Mouse (Mus musculus): ENCODE measurements around the gene Muc4. TPM values are rescaled to one million over a fixed set of nuclear protein-coding genes. Genes with fewer than 3 reads are reported as not detected.

Gene Muc4
- total and polyA plus RNA-seq, 2 experiments from 2014 or later = not detected

- Histone ChIP-seq H3K27me3 (ENCODE audit: insufficient read depth, low read length) (no peaks in the 10 kb centered on the region), H3K36me3 (ENCODE audit: insufficient read depth, low read length) (peaks cover 75% of the 10 kb centered on the region), H3K27ac (ENCODE audit: low read depth, low read length) (no peak overlapping the region), H3K4me2 (ENCODE audit: low read depth, low read length, poor library complexity, severe bottlenecking) (no peak overlapping the region), H3K4me3 (ENCODE audit: low read depth, low read length) (no peak overlapping the region), H3K9me3 (ENCODE audit: low read length) (no peaks in the 10 kb centered on the region), H3K9ac (replicated peaks; ENCODE audit: low read length, poor library complexity, severe bottlenecking) (no peak overlapping the region), H3K4me1 (ENCODE audit: insufficient read depth, low read length) (no peaks in the 10 kb centered on the region)
- 85% methylated on average over 12 of the region's 12 CpGs for WGBS
- no peak for ATAC-seq (ENCODE audit: low FRiP score)
- no peak for DNase-seq (ENCODE audit: low spot score)
- no peak for TF ChIP-seq CTCF (IDR thresholded peaks at IDR 0.05)
These were observed 89.7 kb downstream of the Muc4 start for GRCm38 (mm10) chr16:32825380-32825779.

GRCm38 (mm10) chr16:32826521-32826920, 90.8 kb downstream of the Muc4 start:
- no peak overlapping the region for H3K4me3 ChIP-seq (ENCODE audit: low read depth, low read length)
- no peaks in the 10 kb centered on the region for H3K9me3 ChIP-seq (ENCODE audit: low read length)
- no peaks in the 10 kb centered on the region for H3K27me3 ChIP-seq (ENCODE audit: insufficient read depth, low read length)
- TF ChIP-seq CTCF (IDR thresholded peaks at IDR 0.05) = no peak
- ATAC-seq (ENCODE audit: low FRiP score) (no peak), DNase-seq (ENCODE audit: low spot score) (no peak)
- no peaks in the 10 kb centered on the region for H3K4me1 ChIP-seq (ENCODE audit: insufficient read depth, low read length)
- peaks cover 71% of the 10 kb centered on the region for H3K36me3 ChIP-seq (ENCODE audit: insufficient read depth, low read length)
- H3K9ac ChIP-seq (replicated peaks; ENCODE audit: low read length, poor library complexity, severe bottlenecking) = no peak overlapping the region
- no peak overlapping the region for H3K4me2 ChIP-seq (ENCODE audit: low read depth, low read length, poor library complexity, severe bottlenecking)
- 96% methylated on average over 11 of the region's 11 CpGs for WGBS
- no peak overlapping the region for H3K27ac ChIP-seq (ENCODE audit: low read depth, low read length)

- Histone ChIP-seq H3K36me3 (ENCODE audit: insufficient read depth, low read length) (peaks cover 61% of the 10 kb centered on the region), H3K9ac (replicated peaks; ENCODE audit: low read length, poor library complexity, severe bottlenecking) (no peak overlapping the region), H3K4me1 (ENCODE audit: insufficient read depth, low read length) (no peaks in the 10 kb centered on the region), H3K9me3 (ENCODE audit: low read length) (no peaks in the 10 kb centered on the region), H3K4me2 (ENCODE audit: low read depth, low read length, poor library complexity, severe bottlenecking) (no peak overlapping the region), H3K27ac (ENCODE audit: low read depth, low read length) (no peak overlapping the region), H3K4me3 (ENCODE audit: low read depth, low read length) (no peak overlapping the region), H3K27me3 (ENCODE audit: insufficient read depth, low read length) (no peaks in the 10 kb centered on the region)
- TF ChIP-seq CTCF (IDR thresholded peaks at IDR 0.05) = no peak
- no peak for DNase-seq (ENCODE audit: low spot score)
- no peak for ATAC-seq (ENCODE audit: low FRiP score)
- WGBS = 94% methylated on average over 11 of the region's 11 CpGs
These were observed 93.4 kb downstream of the Muc4 start for GRCm38 (mm10) chr16:32829104-32829503.

- DNase-seq (ENCODE audit: low spot score) (no peak), ATAC-seq (ENCODE audit: low FRiP score) (no peak)
- Histone ChIP-seq H3K9ac (replicated peaks; ENCODE audit: low read length, poor library complexity, severe bottlenecking) (no peak overlapping the region), H3K9me3 (ENCODE audit: low read length) (no peaks in the 10 kb centered on the region), H3K4me1 (ENCODE audit: insufficient read depth, low read length) (no peaks in the 10 kb centered on the region), H3K27ac (ENCODE audit: low read depth, low read length) (no peak overlapping the region), H3K27me3 (ENCODE audit: insufficient read depth, low read length) (no peaks in the 10 kb centered on the region), H3K36me3 (ENCODE audit: insufficient read depth, low read length) (peaks cover 57% of the 10 kb centered on the region), H3K4me3 (ENCODE audit: low read depth, low read length) (no peak overlapping the region), H3K4me2 (ENCODE audit: low read depth, low read length, poor library complexity, severe bottlenecking) (no peak overlapping the region)
- 88% methylated on average over 4 of the region's 4 CpGs for WGBS
- no peak for TF ChIP-seq CTCF (IDR thresholded peaks at IDR 0.05)
These were observed 95.8 kb downstream of the Muc4 start for GRCm38 (mm10) chr16:32831501-32831900.

Other genes starting within 250 kb of the Muc4 start
- not detected in 2 replicates for gene Slc51a, start 248.0 kb upstream of the Muc4 start, total RNA-seq (2014; rRNA removed)
- 0.14 TPM in 1 of 2 replicates, not detected in the other for gene Slc51a, start 248.0 kb upstream of the Muc4 start, polyA plus RNA-seq (2015; fragmentation: Nextera tagmentation; extraction: Ambion mirVana)
- gene Zdhhc19, start 239.6 kb upstream of the Muc4 start, total RNA-seq (2014; rRNA removed) = not detected in 2 replicates
- gene Zdhhc19, start 239.6 kb upstream of the Muc4 start, polyA plus RNA-seq (2015; fragmentation: Nextera tagmentation; extraction: Ambion mirVana) = 0.19 and 0.25 TPM in 2 replicates
- gene Tfrc, start 127.0 kb upstream of the Muc4 start, total RNA-seq (2014; rRNA removed) = 51.2 and 91.4 TPM in 2 replicates
- 39.8 and 40.6 TPM in 2 replicates for gene Tfrc, start 127.0 kb upstream of the Muc4 start, polyA plus RNA-seq (2015; fragmentation: Nextera tagmentation; extraction: Ambion mirVana)
- gene Tnk2, start 92.0 kb upstream of the Muc4 start, total RNA-seq (2014; rRNA removed) = 69.1 and 81.7 TPM in 2 replicates
- gene Tnk2, start 92.0 kb upstream of the Muc4 start, polyA plus RNA-seq (2015; fragmentation: Nextera tagmentation; extraction: Ambion mirVana) = 15.7 and 16.5 TPM in 2 replicates
- 0.09 and 0.22 TPM in 2 replicates for gene Muc20, start 61.5 kb downstream of the Muc4 start, total RNA-seq (2014; rRNA removed)
- gene Muc20, start 61.5 kb downstream of the Muc4 start, polyA plus RNA-seq (2015; fragmentation: Nextera tagmentation; extraction: Ambion mirVana) = 0.07 TPM in 1 of 2 replicates, not detected in the other
- gene Smbd1, start 74.6 kb downstream of the Muc4 start, total RNA-seq (2014; rRNA removed) = not detected in 2 replicates
- gene Smbd1, start 74.6 kb downstream of the Muc4 start, polyA plus RNA-seq (2015; fragmentation: Nextera tagmentation; extraction: Ambion mirVana) = not detected in 2 replicates
- gene Fyttd1, start 141.6 kb downstream of the Muc4 start, total RNA-seq (2014; rRNA removed) = 56.9 and 125 TPM in 2 replicates
- gene Fyttd1, start 141.6 kb downstream of the Muc4 start, polyA plus RNA-seq (2015; fragmentation: Nextera tagmentation; extraction: Ambion mirVana) = 115 and 139 TPM in 2 replicates
- 75.0 and 84.0 TPM in 2 replicates for gene Rubcn, start 141.9 kb downstream of the Muc4 start, total RNA-seq (2014; rRNA removed)
- 25.5 TPM in 2 replicates for gene Rubcn, start 141.9 kb downstream of the Muc4 start, polyA plus RNA-seq (2015; fragmentation: Nextera tagmentation; extraction: Ambion mirVana)
- gene Lrch3, start 178.2 kb downstream of the Muc4 start, total RNA-seq (2014; rRNA removed) = 38.9 and 40.6 TPM in 2 replicates
- 23.5 and 25.3 TPM in 2 replicates for gene Lrch3, start 178.2 kb downstream of the Muc4 start, polyA plus RNA-seq (2015; fragmentation: Nextera tagmentation; extraction: Ambion mirVana)